Mouse (Mus musculus) liver, embryonic 14.5 days (tissue): Measurements from ENCODE around the gene Washc1.

Experiments
- CTCF ChIP-seq: IDR thresholded peaks from 2 replicates; pipeline ENCODE4 v1.5.1; 2016; ENCODE audit warnings: antibody characterized with exemption, low read depth, control low read depth
- EP300 ChIP-seq: IDR thresholded peaks from 2 replicates; pipeline ENCODE4 v1.6.1; 2016; ENCODE audit warnings: antibody characterized with exemption, low read depth

GRCm38 (mm10) chr17:66154876-66155275 is 43.5 kb downstream of the Washc1 start:
- TF ChIP-seq CTCF (no peak), EP300 (no peak)
